Comparison of ENCODE assay signal across 26 mouse cellular contexts in genomic region chr9:22466212-22466611, GRCm38 (mm10). TPM values are rescaled to one million over a fixed set of nuclear protein-coding genes. Genes with fewer than 3 reads are reported as not detected.
DNase-seq lines count a peak whose midpoint lies in the region; ATAC-seq lines count a peak whose summit lies in the region.
"Had no signal": no experiment of that assay in that cellular context is flagged by ENCODE, and none has a peak within 500 bp of the region (broad histone marks: within the 10 kb centered on the region; RNA-seq: fewer than 3 reads in every experiment).

No protein-coding gene starts in this region.

- H3K4me2 ChIP-seq in liver, embryonic 12.5 days = 0 out of 2 replicates have a peak overlapping the region, but pooled peaks have one; percentile 1
- no peak overlapping the region for H3K4me2 ChIP-seq in liver, embryonic 11.5 days
- peak overlapping the region; percentile 3; the same call in 1 of the 2 replicates for H3K4me2 ChIP-seq in midbrain, embryonic 15.5 days
- no peak overlapping the region for H3K4me2 ChIP-seq in midbrain, embryonic 16.5 days (ENCODE audit: low read length)
- H3K4me2 ChIP-seq: forebrain, embryonic 15.5 days had no signal

- no peak overlapping the region for H3K9ac ChIP-seq in liver, embryonic 12.5 days
- no peak overlapping the region for H3K9ac ChIP-seq in liver, embryonic 11.5 days (ENCODE audit: low read depth, low read length)
- H3K9ac ChIP-seq in midbrain, embryonic 15.5 days = no peak overlapping the region
- no peak overlapping the region for H3K9ac ChIP-seq in midbrain, embryonic 16.5 days (ENCODE audit: low read depth, low read length)
- H3K9ac ChIP-seq: embryonic facial prominence, embryonic 12.5 days; forebrain, embryonic 13.5 days; forebrain, embryonic 15.5 days; forebrain, postnatal 0 days had no signal

- WGBS in liver, embryonic 12.5 days (ENCODE audit: insufficient replicate concordance) = 85% methylated on average over 5 of the region's 5 CpGs
- 91% methylated on average over 5 of the region's 5 CpGs for WGBS in liver, embryonic 11.5 days
- 97% methylated on average over 5 of the region's 5 CpGs for WGBS in midbrain, embryonic 15.5 days
- 94% methylated on average over 5 of the region's 5 CpGs for WGBS in midbrain, embryonic 16.5 days

- no peaks in the 10 kb centered on the region for H3K27me3 ChIP-seq in liver, embryonic 12.5 days (replicated peaks)
- no peaks in the 10 kb centered on the region for H3K27me3 ChIP-seq in liver, embryonic 11.5 days (replicated peaks; ENCODE audit: control insufficient read depth, insufficient read depth, low read length)
- H3K27me3 ChIP-seq in midbrain, embryonic 15.5 days (replicated peaks) = no peaks in the 10 kb centered on the region
- H3K27me3 ChIP-seq in midbrain, embryonic 16.5 days (ENCODE audit: control insufficient read depth, insufficient read depth, low read depth, low read length) = no peaks in the 10 kb centered on the region
- H3K27me3 ChIP-seq: embryonic facial prominence, embryonic 12.5 days; forebrain, embryonic 13.5 days; forebrain, embryonic 15.5 days; Patski had no signal

- H3K4me1 ChIP-seq in liver, embryonic 12.5 days = peaks cover 17% of the 10 kb centered on the region
- H3K4me1 ChIP-seq in liver, embryonic 11.5 days (replicated peaks; ENCODE audit: control insufficient read depth, insufficient read depth, low read length) = peaks cover 3% of the 10 kb centered on the region; the same call in 1 of the 2 replicates
- peaks cover 7% of the 10 kb centered on the region for H3K4me1 ChIP-seq in midbrain, embryonic 15.5 days
- H3K4me1 ChIP-seq in midbrain, embryonic 16.5 days (ENCODE audit: control insufficient read depth, insufficient read depth, low read length) = peaks cover 3% of the 10 kb centered on the region; the same call in 1 of the 2 replicates
- H3K4me1 ChIP-seq: embryonic facial prominence, embryonic 12.5 days had no signal

- no peaks in the 10 kb centered on the region for H3K9me3 ChIP-seq in liver, embryonic 12.5 days (replicated peaks)
- no peaks in the 10 kb centered on the region for H3K9me3 ChIP-seq in liver, embryonic 11.5 days (ENCODE audit: control insufficient read depth, low read length)
- H3K9me3 ChIP-seq in midbrain, embryonic 15.5 days = no peaks in the 10 kb centered on the region
- H3K9me3 ChIP-seq in midbrain, embryonic 16.5 days (replicated peaks; ENCODE audit: control insufficient read depth, low read length, poor library complexity, severe bottlenecking) = no peaks in the 10 kb centered on the region
- H3K9me3 ChIP-seq: embryonic facial prominence, embryonic 10.5 days; embryonic facial prominence, embryonic 12.5 days; forebrain, embryonic 13.5 days; forebrain, embryonic 15.5 days had no signal

- H3K36me3 ChIP-seq in liver, embryonic 12.5 days = peaks cover 41% of the 10 kb centered on the region
- H3K36me3 ChIP-seq in liver, embryonic 11.5 days (ENCODE audit: control insufficient read depth, insufficient read depth, low read length) = peaks cover 7% of the 10 kb centered on the region
- no peaks in the 10 kb centered on the region for H3K36me3 ChIP-seq in midbrain, embryonic 15.5 days (replicated peaks)
- H3K36me3 ChIP-seq in midbrain, embryonic 16.5 days (ENCODE audit: control insufficient read depth, insufficient read depth, low read length) = peaks cover 3% of the 10 kb centered on the region; the same call in 1 of the 2 replicates

- no peak overlapping the region for H3K4me3 ChIP-seq in liver, embryonic 12.5 days
- no peak overlapping the region for H3K4me3 ChIP-seq in liver, embryonic 11.5 days (ENCODE audit: low read depth, low read length)
- H3K4me3 ChIP-seq in midbrain, embryonic 15.5 days = no peak overlapping the region
- no peak overlapping the region for H3K4me3 ChIP-seq in midbrain, embryonic 16.5 days (ENCODE audit: low read depth, low read length)
- H3K4me3 ChIP-seq: embryonic facial prominence, embryonic 12.5 days; forebrain, embryonic 13.5 days had no signal

- peak; percentile 53 for DNase-seq in cerebellum, adult 9-10 months
- DNase-seq in cerebellum, adult 11 months = no peak
- DNase-seq in liver, embryonic 11.5 days (ENCODE audit: low spot score) = no peak
- no peak for DNase-seq in lung, adult 18-20 months
- DNase-seq: adrenal gland, adult 8-10 months; adrenal gland, postnatal 14 days; adrenal gland, postnatal 36 days; cerebellum, postnatal 25 days; forebrain, postnatal 0 days had no signal

- ATAC-seq in liver, embryonic 12.5 days = no peak
- no peak for ATAC-seq in liver, embryonic 11.5 days (replicated peaks; ENCODE audit: low FRiP score)
- ATAC-seq in midbrain, embryonic 15.5 days (replicated peaks) = no peak
- no peak for ATAC-seq in midbrain, embryonic 16.5 days
- peak; percentile 20; the same call in 1 of the 2 replicates for ATAC-seq in megakaryocyte progenitor cell, adult 5-6 weeks (replicated peaks; ENCODE audit: poor library complexity)
- ATAC-seq: activated CD4-positive, CD25-positive, alpha-beta regulatory T cell, adult 4 months; forebrain, embryonic 13.5 days; forebrain, postnatal 0 days; Patski had no signal

- H3K27ac ChIP-seq in liver, embryonic 12.5 days = no peak overlapping the region
- no peak overlapping the region for H3K27ac ChIP-seq in liver, embryonic 11.5 days (ENCODE audit: low read depth, low read length)
- H3K27ac ChIP-seq in midbrain, embryonic 15.5 days = no peak overlapping the region
- H3K27ac ChIP-seq in midbrain, embryonic 16.5 days (ENCODE audit: low read length) = no peak overlapping the region
- H3K27ac ChIP-seq: embryonic facial prominence, embryonic 10.5 days; embryonic facial prominence, embryonic 12.5 days; forebrain, embryonic 13.5 days; forebrain, embryonic 15.5 days had no signal

RNA-seq across cellular contexts. Expression of gene Rp9, which starts 3.3 kb away (rescaled TPM):
- 55.7 and 56.0 TPM in 2 replicates for polyA plus RNA-seq in liver, embryonic 12.5 days (2016; fragmentation: Nextera tagmentation; extraction: Ambion mirVana)
- 74.2 and 79.8 TPM in 2 replicates for polyA plus RNA-seq in liver, embryonic 11.5 days (2014; fragmentation: Nextera tagmentation; extraction: Ambion mirVana)
- polyA plus RNA-seq in midbrain, embryonic 15.5 days (2015; fragmentation: Nextera tagmentation; extraction: Ambion mirVana) = 70.9 TPM in 2 replicates
- 66.0 and 66.1 TPM in 2 replicates for polyA plus RNA-seq in midbrain, embryonic 16.5 days (2015; fragmentation: Nextera tagmentation; extraction: Ambion mirVana)
- 129 and 142 TPM in 2 replicates for total RNA-seq in megakaryocyte progenitor cell, adult 5-6 weeks (2015)
- 178 and 208 TPM in 2 replicates for total RNA-seq in megakaryocyte progenitor cell, adult 5-6 weeks (2017)

RNA-seq across cellular contexts. Expression of gene Bbs9, which starts 9.3 kb away (rescaled TPM):
- polyA plus RNA-seq in liver, embryonic 12.5 days (2016; fragmentation: Nextera tagmentation; extraction: Ambion mirVana) = 4.8 and 5.4 TPM in 2 replicates
- 7.8 and 8.7 TPM in 2 replicates for polyA plus RNA-seq in liver, embryonic 11.5 days (2014; fragmentation: Nextera tagmentation; extraction: Ambion mirVana)
- polyA plus RNA-seq in midbrain, embryonic 15.5 days (2015; fragmentation: Nextera tagmentation; extraction: Ambion mirVana) = 24.9 and 25.0 TPM in 2 replicates
- polyA plus RNA-seq in midbrain, embryonic 16.5 days (2015; fragmentation: Nextera tagmentation; extraction: Ambion mirVana) = 29.3 and 35.3 TPM in 2 replicates
- total RNA-seq in megakaryocyte progenitor cell, adult 5-6 weeks (2015) = 16.9 and 20.8 TPM in 2 replicates
- 18.9 and 21.3 TPM in 2 replicates for total RNA-seq in megakaryocyte progenitor cell, adult 5-6 weeks (2017)

RNA-seq across cellular contexts. Expression of gene Gm17545, which starts 12.1 kb away (rescaled TPM):
- polyA plus RNA-seq in liver, embryonic 12.5 days (2016; fragmentation: Nextera tagmentation; extraction: Ambion mirVana) = not detected in 2 replicates
- not detected in 2 replicates for polyA plus RNA-seq in liver, embryonic 11.5 days (2014; fragmentation: Nextera tagmentation; extraction: Ambion mirVana)
- polyA plus RNA-seq in midbrain, embryonic 15.5 days (2015; fragmentation: Nextera tagmentation; extraction: Ambion mirVana) = not detected in 2 replicates
- not detected in 2 replicates for polyA plus RNA-seq in midbrain, embryonic 16.5 days (2015; fragmentation: Nextera tagmentation; extraction: Ambion mirVana)
- not detected in 2 replicates for total RNA-seq in megakaryocyte progenitor cell, adult 5-6 weeks (2015)
- not detected in 2 replicates for total RNA-seq in megakaryocyte progenitor cell, adult 5-6 weeks (2017)
- total RNA-seq: adrenal gland, adult 18-20 months; adrenal gland, adult 8-10 months; adrenal gland, postnatal 14 days; adrenal gland, postnatal 36 days; ES-E14; forebrain, postnatal 0 days had no signal
- polyA plus RNA-seq: activated CD4-positive, CD25-positive, alpha-beta regulatory T cell, adult 4 months; C2C12; cerebellum, adult 2 months; cortical plate, adult 2 months; embryonic facial prominence, embryonic 10.5 days; embryonic facial prominence, embryonic 12.5 days; embryonic facial prominence, embryonic 14.5 days; forebrain, embryonic 11.5 days; forebrain, embryonic 13.5 days; forebrain, embryonic 15.5 days; forebrain, postnatal 0 days; Patski had no signal

RNA-seq across cellular contexts. Expression of gene 9530077C05Rik, which starts 54.9 kb away (rescaled TPM):
- polyA plus RNA-seq in liver, embryonic 12.5 days (2016; fragmentation: Nextera tagmentation; extraction: Ambion mirVana) = 2.1 and 2.2 TPM in 2 replicates
- polyA plus RNA-seq in liver, embryonic 11.5 days (2014; fragmentation: Nextera tagmentation; extraction: Ambion mirVana) = 2.5 and 3.6 TPM in 2 replicates
- polyA plus RNA-seq in midbrain, embryonic 15.5 days (2015; fragmentation: Nextera tagmentation; extraction: Ambion mirVana) = 15.9 and 16.6 TPM in 2 replicates
- polyA plus RNA-seq in midbrain, embryonic 16.5 days (2015; fragmentation: Nextera tagmentation; extraction: Ambion mirVana) = 17.3 and 19.7 TPM in 2 replicates
- total RNA-seq in megakaryocyte progenitor cell, adult 5-6 weeks (2015) = 2.1 and 2.5 TPM in 2 replicates
- 2.2 and 5.4 TPM in 2 replicates for total RNA-seq in megakaryocyte progenitor cell, adult 5-6 weeks (2017)

Comparison
In these comparisons a context has a peak if more than half of its experiments do, and no peak if none do; other contexts are left out.
1. H3K4me2 ChIP-seq: peak in liver, embryonic 12.5 days (single experiment) and midbrain, embryonic 15.5 days (single experiment); none in liver, embryonic 11.5 days (single experiment) and midbrain, embryonic 16.5 days (single experiment).